Mouse (Mus musculus): ENCODE data around the gene Olfm1. TPM values are rescaled to one million over a fixed set of nuclear protein-coding genes. Genes with fewer than 3 reads are reported as not detected.

The Olfm1 gene
- polyA plus RNA-seq, 1 experiment from 2014 or later, result 14.8 TPM

DNA sequence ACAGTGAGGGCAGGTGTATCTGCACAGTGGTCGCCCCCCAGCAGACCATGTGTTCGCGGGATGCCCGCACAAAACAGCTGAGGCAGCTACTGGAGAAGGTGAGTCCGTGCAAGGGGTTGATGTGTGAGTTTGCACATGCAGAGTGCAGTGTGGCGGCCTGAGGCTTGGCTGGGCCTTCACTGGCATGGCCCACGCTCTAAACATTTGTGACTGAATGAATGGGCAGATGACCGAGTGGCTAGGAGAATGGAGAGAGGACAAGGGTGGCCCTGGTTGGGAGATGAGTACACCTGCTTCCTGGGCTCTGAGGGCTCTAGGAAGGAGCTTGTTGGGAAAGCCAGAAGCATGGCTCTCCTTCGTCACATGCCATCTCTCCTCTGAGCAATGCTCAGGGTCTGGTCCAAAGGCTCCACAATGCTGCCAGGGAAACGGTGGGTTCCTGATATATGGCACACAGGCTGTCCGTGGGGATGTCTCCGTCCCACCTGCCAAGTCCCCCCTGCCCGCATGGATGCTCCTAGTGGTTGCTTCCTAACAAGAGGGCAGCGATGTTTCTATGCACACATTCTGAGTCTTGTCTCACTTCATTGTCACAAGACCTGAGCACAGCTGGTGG is 15.4 kb downstream of the Olfm1 start:
- Histone ChIP-seq H3K4me3 (replicated peaks; ENCODE audit: low read length) (no peak overlapping the region), H3K9me3 (replicated peaks; ENCODE audit: control insufficient read depth, low read length) (no peaks in the 10 kb centered on the region), H3K4me1 (ENCODE audit: control insufficient read depth, insufficient read depth, low read length) (peaks cover 16% of the 10 kb centered on the region), H3K27me3 (ENCODE audit: control insufficient read depth, insufficient read depth, low read length) (no peaks in the 10 kb centered on the region; the same call in 1 of the 2 replicates), H3K9ac (ENCODE audit: low read length) (no peak overlapping the region), H3K4me2 (ENCODE audit: low read depth, low read length) (no peak overlapping the region), H3K36me3 (ENCODE audit: control insufficient read depth, insufficient read depth, low read length) (no peaks in the 10 kb centered on the region), H3K27ac (ENCODE audit: low read length) (no peak overlapping the region)
- no peak for ATAC-seq (ENCODE audit: insufficient read depth, low FRiP score)
- 89% methylated on average over 14 of the region's 14 CpGs for WGBS

GRCm38 (mm10) chr2:28209211-28209610 is 16.4 kb downstream of the Olfm1 start:
- no peaks in the 10 kb centered on the region for H3K9me3 ChIP-seq (replicated peaks; ENCODE audit: control insufficient read depth, low read length)
- 83% methylated on average over 5 of the region's 5 CpGs for WGBS
- peaks cover 16% of the 10 kb centered on the region for H3K4me1 ChIP-seq (ENCODE audit: control insufficient read depth, insufficient read depth, low read length)
- H3K36me3 ChIP-seq (ENCODE audit: control insufficient read depth, insufficient read depth, low read length), result no peaks in the 10 kb centered on the region
- H3K4me2 ChIP-seq (ENCODE audit: low read depth, low read length), result no peak overlapping the region
- no peaks in the 10 kb centered on the region; the same call in 1 of the 2 replicates for H3K27me3 ChIP-seq (ENCODE audit: control insufficient read depth, insufficient read depth, low read length)
- H3K27ac ChIP-seq (ENCODE audit: low read length), result no peak overlapping the region
- H3K9ac ChIP-seq (ENCODE audit: low read length), result no peak overlapping the region
- no peak overlapping the region for H3K4me3 ChIP-seq (replicated peaks; ENCODE audit: low read length)
- no peak for ATAC-seq (ENCODE audit: insufficient read depth, low FRiP score)

- Histone ChIP-seq H3K4me2 (ENCODE audit: low read depth, low read length) (no peak overlapping the region), H3K4me1 (ENCODE audit: control insufficient read depth, insufficient read depth, low read length) (peaks cover 11% of the 10 kb centered on the region), H3K4me3 (replicated peaks; ENCODE audit: low read length) (no peak overlapping the region), H3K9ac (ENCODE audit: low read length) (no peak overlapping the region), H3K9me3 (replicated peaks; ENCODE audit: control insufficient read depth, low read length) (no peaks in the 10 kb centered on the region), H3K36me3 (ENCODE audit: control insufficient read depth, insufficient read depth, low read length) (no peaks in the 10 kb centered on the region), H3K27me3 (ENCODE audit: control insufficient read depth, insufficient read depth, low read length) (no peaks in the 10 kb centered on the region; the same call in 1 of the 2 replicates), H3K27ac (ENCODE audit: low read length) (no peak overlapping the region)
- ATAC-seq (ENCODE audit: insufficient read depth, low FRiP score), result no peak
- 89% methylated on average over 12 of the region's 12 CpGs for WGBS
These were observed 16.9 kb downstream of the Olfm1 start for GRCm38 (mm10) chr2:28209653-28210052.

DNA sequence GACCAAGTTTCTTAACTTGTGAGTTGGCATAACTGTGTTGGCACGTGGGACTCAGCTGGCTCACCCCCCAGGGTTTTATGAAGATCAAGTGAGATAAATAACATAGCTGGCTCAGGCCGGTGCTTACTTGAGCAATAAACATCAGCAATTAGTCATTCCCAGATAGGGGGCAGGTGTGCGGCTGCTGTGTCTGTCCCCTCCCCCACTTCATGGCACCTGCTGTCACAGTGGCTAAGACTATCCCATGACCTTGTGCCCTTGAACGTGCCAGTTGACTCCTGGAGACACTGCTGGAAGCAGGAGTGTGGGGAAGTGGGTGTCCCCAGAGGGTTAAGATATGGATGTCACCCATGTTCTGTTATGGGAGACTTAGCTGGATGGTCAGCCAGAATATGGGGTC is 17.5 kb downstream of the Olfm1 start:
- ATAC-seq (ENCODE audit: insufficient read depth, low FRiP score), result no peak
- no peak overlapping the region for H3K4me3 ChIP-seq (replicated peaks; ENCODE audit: low read length)
- 42% methylated on average over 4 of the region's 4 CpGs for WGBS
- H3K27me3 ChIP-seq (ENCODE audit: control insufficient read depth, insufficient read depth, low read length), result no peaks in the 10 kb centered on the region; the same call in 1 of the 2 replicates
- peaks cover 5% of the 10 kb centered on the region for H3K4me1 ChIP-seq (ENCODE audit: control insufficient read depth, insufficient read depth, low read length)
- H3K4me2 ChIP-seq (ENCODE audit: low read depth, low read length), result no peak overlapping the region
- no peaks in the 10 kb centered on the region for H3K36me3 ChIP-seq (ENCODE audit: control insufficient read depth, insufficient read depth, low read length)
- no peaks in the 10 kb centered on the region for H3K9me3 ChIP-seq (replicated peaks; ENCODE audit: control insufficient read depth, low read length)
- H3K27ac ChIP-seq (ENCODE audit: low read length), result no peak overlapping the region
- no peak overlapping the region for H3K9ac ChIP-seq (ENCODE audit: low read length)

DNA sequence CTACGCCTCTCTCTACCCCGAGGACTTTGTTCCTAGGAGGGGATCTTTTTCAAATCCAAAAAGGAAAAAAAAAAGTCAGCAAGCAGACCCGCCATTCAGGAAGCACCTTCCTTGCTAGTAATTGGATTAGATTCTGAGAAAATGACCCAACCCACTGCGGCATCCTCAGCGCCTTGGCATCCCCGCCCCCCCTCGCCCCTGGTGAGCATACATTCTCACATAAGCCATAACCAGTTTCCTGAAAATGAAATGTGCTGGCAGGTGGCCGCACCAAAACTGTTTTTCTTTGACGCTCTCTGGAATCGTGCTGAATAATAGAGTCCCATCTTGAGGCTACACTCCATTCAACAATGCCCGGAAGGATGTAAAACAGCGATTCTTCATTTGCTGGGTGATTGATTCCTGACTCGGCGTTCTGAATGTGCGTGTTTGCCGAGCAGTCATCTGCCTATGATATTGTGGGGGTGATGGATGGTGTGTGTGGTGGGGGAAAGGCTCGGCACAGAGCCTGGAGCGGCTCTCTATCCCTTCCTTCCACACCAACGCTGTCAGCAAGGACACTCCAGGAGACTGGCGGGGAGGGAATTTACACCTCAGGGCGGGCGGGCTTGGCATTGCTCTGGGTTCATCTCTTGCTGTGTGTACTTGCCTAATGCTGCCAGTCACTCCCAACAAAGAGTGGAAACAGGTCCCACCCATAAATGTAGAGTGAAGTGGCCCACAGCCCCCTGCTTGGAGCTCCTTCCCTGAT is 18.9 kb downstream of the Olfm1 start:
- 52% methylated on average over 22 of the region's 22 CpGs for WGBS
- Histone ChIP-seq H3K4me2 (ENCODE audit: low read depth, low read length) (no peak overlapping the region), H3K27me3 (ENCODE audit: control insufficient read depth, insufficient read depth, low read length) (no peaks in the 10 kb centered on the region; the same call in 1 of the 2 replicates)

DNA sequence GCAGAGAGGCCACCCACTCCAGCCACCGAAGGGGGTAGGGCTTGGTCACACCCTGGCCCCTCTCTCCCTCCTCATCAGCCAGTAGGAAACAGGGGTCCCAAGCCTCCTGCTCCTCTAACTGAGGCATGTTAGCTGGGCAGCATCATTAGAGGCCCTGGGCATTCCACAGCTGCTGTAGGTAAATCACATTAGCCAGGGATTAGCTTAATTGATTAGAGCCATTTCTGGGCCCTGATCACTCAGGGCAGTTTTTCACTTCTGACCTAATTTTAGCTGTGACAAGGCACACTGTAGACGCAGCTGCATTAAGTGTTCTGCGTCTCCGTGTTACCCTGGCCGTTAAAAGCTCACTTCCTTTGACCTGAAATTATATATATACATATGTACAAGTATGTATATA is 20.1 kb downstream of the Olfm1 start:
- no peak for ATAC-seq (ENCODE audit: insufficient read depth, low FRiP score)
- WGBS, result 53% methylated on average over 5 of the region's 5 CpGs
- H3K36me3 ChIP-seq (ENCODE audit: control insufficient read depth, insufficient read depth, low read length), result no peaks in the 10 kb centered on the region
- no peaks in the 10 kb centered on the region; the same call in 1 of the 2 replicates for H3K27me3 ChIP-seq (ENCODE audit: control insufficient read depth, insufficient read depth, low read length)
- no peak overlapping the region for H3K4me2 ChIP-seq (ENCODE audit: low read depth, low read length)
- H3K4me1 ChIP-seq (ENCODE audit: control insufficient read depth, insufficient read depth, low read length), result no peaks in the 10 kb centered on the region
- H3K9me3 ChIP-seq (replicated peaks; ENCODE audit: control insufficient read depth, low read length), result no peaks in the 10 kb centered on the region
- no peak overlapping the region for H3K4me3 ChIP-seq (replicated peaks; ENCODE audit: low read length)
- no peak overlapping the region for H3K9ac ChIP-seq (ENCODE audit: low read length)
- H3K27ac ChIP-seq (ENCODE audit: low read length), result no peak overlapping the region

More for the DNA sequence above, 18.9 kb downstream of the Olfm1 start:
- Histone ChIP-seq H3K4me3 (replicated peaks; ENCODE audit: low read length) (no peak overlapping the region), H3K4me1 (ENCODE audit: control insufficient read depth, insufficient read depth, low read length) (no peaks in the 10 kb centered on the region), H3K9ac (ENCODE audit: low read length) (no peak overlapping the region), H3K27ac (ENCODE audit: low read length) (no peak overlapping the region), H3K36me3 (ENCODE audit: control insufficient read depth, insufficient read depth, low read length) (no peaks in the 10 kb centered on the region), H3K9me3 (replicated peaks; ENCODE audit: control insufficient read depth, low read length) (no peaks in the 10 kb centered on the region)
- ATAC-seq (ENCODE audit: insufficient read depth, low FRiP score), result no peak

GRCm38 (mm10) chr2:28216211-28216775 is 23.5 kb downstream of the Olfm1 start:
- H3K27ac ChIP-seq (ENCODE audit: low read length), result no peak overlapping the region
- H3K9me3 ChIP-seq (replicated peaks; ENCODE audit: control insufficient read depth, low read length), result no peaks in the 10 kb centered on the region
- H3K9ac ChIP-seq (ENCODE audit: low read length), result no peak overlapping the region

DNA sequence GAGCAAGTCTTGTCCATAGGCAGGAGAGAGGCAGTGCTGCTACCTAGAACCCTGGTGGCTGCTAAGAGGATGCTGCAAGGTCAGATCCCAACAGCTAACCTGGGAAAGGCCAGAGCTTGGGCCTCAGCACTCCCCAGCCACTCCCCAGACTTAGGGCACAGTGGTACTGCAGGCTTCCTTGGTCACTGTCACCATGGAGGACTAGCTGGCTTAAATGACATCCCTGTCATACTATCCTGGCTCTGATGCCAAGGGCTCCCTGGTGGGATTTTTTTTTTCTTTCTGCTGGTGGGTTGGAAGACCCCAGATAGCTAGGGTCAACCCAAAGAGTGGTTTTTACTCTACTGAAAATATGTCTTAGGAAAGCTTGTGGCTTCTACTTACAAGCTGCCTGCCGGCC is 25.0 kb downstream of the Olfm1 start:
- Histone ChIP-seq H3K36me3 (ENCODE audit: control insufficient read depth, insufficient read depth, low read length) (no peaks in the 10 kb centered on the region), H3K9ac (ENCODE audit: low read length) (no peak overlapping the region), H3K27me3 (ENCODE audit: control insufficient read depth, insufficient read depth, low read length) (no peaks in the 10 kb centered on the region), H3K4me3 (replicated peaks; ENCODE audit: low read length) (no peak overlapping the region), H3K9me3 (replicated peaks; ENCODE audit: control insufficient read depth, low read length) (no peaks in the 10 kb centered on the region), H3K4me1 (ENCODE audit: control insufficient read depth, insufficient read depth, low read length) (no peaks in the 10 kb centered on the region), H3K4me2 (ENCODE audit: low read depth, low read length) (no peak overlapping the region), H3K27ac (ENCODE audit: low read length) (no peak overlapping the region)
- WGBS, result 86% methylated on average over 1 of the region's 1 CpGs
- no peak for ATAC-seq (ENCODE audit: insufficient read depth, low FRiP score)

More at GRCm38 (mm10) chr2:28216211-28216775, 23.5 kb downstream of the Olfm1 start:
- no peaks in the 10 kb centered on the region for H3K36me3 ChIP-seq (ENCODE audit: control insufficient read depth, insufficient read depth, low read length)
- no peak for ATAC-seq (ENCODE audit: insufficient read depth, low FRiP score)
- WGBS, result 79% methylated on average over 5 of the region's 5 CpGs
- no peak overlapping the region for H3K4me2 ChIP-seq (ENCODE audit: low read depth, low read length)
- no peaks in the 10 kb centered on the region for H3K4me1 ChIP-seq (ENCODE audit: control insufficient read depth, insufficient read depth, low read length)
- H3K27me3 ChIP-seq (ENCODE audit: control insufficient read depth, insufficient read depth, low read length), result no peaks in the 10 kb centered on the region
- H3K4me3 ChIP-seq (replicated peaks; ENCODE audit: low read length), result no peak overlapping the region

- Histone ChIP-seq H3K9ac (ENCODE audit: low read length) (no peak overlapping the region), H3K27me3 (ENCODE audit: control insufficient read depth, insufficient read depth, low read length) (no peaks in the 10 kb centered on the region), H3K9me3 (replicated peaks; ENCODE audit: control insufficient read depth, low read length) (no peaks in the 10 kb centered on the region), H3K4me2 (ENCODE audit: low read depth, low read length) (no peak overlapping the region), H3K4me1 (ENCODE audit: control insufficient read depth, insufficient read depth, low read length) (no peaks in the 10 kb centered on the region), H3K36me3 (ENCODE audit: control insufficient read depth, insufficient read depth, low read length) (no peaks in the 10 kb centered on the region), H3K4me3 (replicated peaks; ENCODE audit: low read length) (no peak overlapping the region), H3K27ac (ENCODE audit: low read length) (no peak overlapping the region)
- WGBS, result 65% methylated on average over 7 of the region's 7 CpGs
- no peak for ATAC-seq (ENCODE audit: insufficient read depth, low FRiP score)
These were observed 26.0 kb downstream of the Olfm1 start for GRCm38 (mm10) chr2:28218651-28219356.
